Mouse (Mus musculus): ENCODE results near the gene Akap8l. TPM values are rescaled to one million over a fixed set of nuclear protein-coding genes. Genes with fewer than 3 reads are reported as not detected.
A peak's percentile ranks its signal among the peaks of the same experiment; 100 is the strongest.

Akap8l gene
- polyA plus RNA-seq, 1 experiment = 137 TPM

DNA sequence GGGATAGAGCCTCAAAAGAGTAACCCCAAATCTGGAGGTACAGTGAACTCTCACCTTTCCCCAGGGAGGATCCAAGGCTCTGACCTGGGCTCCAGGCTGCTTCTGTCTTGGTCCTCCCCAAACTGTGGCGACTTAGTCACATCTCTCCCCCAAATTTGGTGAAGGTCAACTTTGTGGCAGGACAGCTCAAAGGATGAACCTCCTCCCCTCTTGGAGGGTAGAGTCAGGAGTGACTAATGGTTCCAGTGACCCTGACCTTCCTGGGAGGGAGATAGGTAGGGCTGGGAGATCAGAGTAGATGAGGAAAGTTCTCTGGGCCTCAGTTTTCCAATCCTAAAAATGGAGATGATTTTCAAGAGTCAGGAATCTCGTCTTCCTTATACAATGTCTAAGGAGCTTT is 28.4 kb upstream of the Akap8l start:
- TF ChIP-seq POLR2A (IDR thresholded peaks at IDR 0.05; ENCODE audit: borderline replicate concordance, extremely low read depth, low read depth, low read length) = no peak
- WGBS = 71% methylated on average over 2 of the region's 2 CpGs
- Histone ChIP-seq H3K4me3 (replicated peaks; ENCODE audit: extremely low read depth, low read depth, low read length) (no peak overlapping the region), H3K4me1 (ENCODE audit: control insufficient read depth, insufficient read depth, low read length) (no peaks in the 10 kb centered on the region)
- no peak for DNase-seq

- no peak for DNase-seq
- TF ChIP-seq POLR2A (IDR thresholded peaks at IDR 0.05; ENCODE audit: borderline replicate concordance, extremely low read depth, low read depth, low read length) (no peak), CTCF (IDR thresholded peaks at IDR 0.05; ENCODE audit: insufficient read depth, low read length) (no peak)
- Histone ChIP-seq H3K4me1 (ENCODE audit: control insufficient read depth, insufficient read depth, low read length) (no peaks in the 10 kb centered on the region), H3K4me3 (replicated peaks; ENCODE audit: extremely low read depth, low read depth, low read length) (no peak overlapping the region)
- 66% methylated on average over 9 of the region's 9 CpGs for WGBS
These were observed 26.7 kb upstream of the Akap8l start for GRCm38 (mm10) chr17:32377137-32377536.

GRCm38 (mm10) chr17:32376475-32376874 is 26.1 kb upstream of the Akap8l start:
- no peaks in the 10 kb centered on the region for H3K4me1 ChIP-seq (ENCODE audit: control insufficient read depth, insufficient read depth, low read length)
- no peak for TF ChIP-seq CTCF (IDR thresholded peaks at IDR 0.05; ENCODE audit: insufficient read depth, low read length)
- no peak for TF ChIP-seq POLR2A (IDR thresholded peaks at IDR 0.05; ENCODE audit: borderline replicate concordance, extremely low read depth, low read depth, low read length)
- WGBS = 86% methylated on average over 15 of the region's 15 CpGs
- no peak overlapping the region for H3K4me3 ChIP-seq (replicated peaks; ENCODE audit: extremely low read depth, low read depth, low read length)
- no peak for DNase-seq

DNA sequence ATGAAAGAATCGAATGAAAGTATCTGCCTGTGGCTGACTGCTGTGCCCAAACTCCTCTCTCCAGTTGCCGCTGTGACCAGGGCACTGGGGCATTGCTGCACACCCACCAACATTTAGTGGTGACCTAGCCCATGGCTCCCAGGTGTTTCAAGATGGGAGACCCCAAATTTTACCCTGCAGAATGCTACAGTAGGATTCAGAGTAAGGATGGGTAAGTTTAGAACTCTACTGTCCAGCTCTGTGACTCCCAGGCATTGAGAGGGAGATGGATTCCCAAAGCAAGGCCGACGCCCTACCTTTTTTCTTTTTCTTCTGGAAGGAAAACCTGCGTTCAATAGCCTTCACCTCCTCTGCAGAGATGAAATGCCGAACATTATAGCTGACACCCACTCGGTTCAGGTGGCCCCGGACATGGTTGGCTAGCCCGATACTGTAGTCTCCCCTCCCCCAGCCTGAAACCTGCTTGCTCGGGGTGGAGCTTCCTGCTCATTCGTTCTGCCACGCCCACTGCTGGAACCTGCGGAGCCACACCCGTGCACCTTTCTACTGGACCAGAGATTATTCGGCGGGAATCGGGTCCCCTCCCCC is 18.7 kb upstream of the Akap8l start:
- 21% methylated on average over 13 of the region's 17 CpGs for WGBS
- no peak for DNase-seq
- no peak for TF ChIP-seq POLR2A (IDR thresholded peaks at IDR 0.05; ENCODE audit: borderline replicate concordance, extremely low read depth, low read depth, low read length)
- TF ChIP-seq CTCF (IDR thresholded peaks at IDR 0.05; ENCODE audit: insufficient read depth, low read length) = no peak
- no peaks in the 10 kb centered on the region for H3K4me1 ChIP-seq (ENCODE audit: control insufficient read depth, insufficient read depth, low read length)
- H3K4me3 ChIP-seq (replicated peaks; ENCODE audit: extremely low read depth, low read depth, low read length) = peak overlapping the region; percentile 27

- Histone ChIP-seq H3K4me1 (ENCODE audit: control insufficient read depth, insufficient read depth, low read length) (peaks cover 6% of the 10 kb centered on the region; the same call in 1 of the 2 replicates), H3K4me3 (replicated peaks; ENCODE audit: extremely low read depth, low read depth, low read length) (no peak overlapping the region)
- WGBS = 86% methylated on average over 11 of the region's 11 CpGs
- TF ChIP-seq POLR2A (IDR thresholded peaks at IDR 0.05; ENCODE audit: borderline replicate concordance, extremely low read depth, low read depth, low read length) (no peak), CTCF (IDR thresholded peaks at IDR 0.05; ENCODE audit: insufficient read depth, low read length) (no peak)
- no peak for DNase-seq
These were observed 17.3 kb upstream of the Akap8l start for GRCm38 (mm10) chr17:32367706-32368105.

DNA sequence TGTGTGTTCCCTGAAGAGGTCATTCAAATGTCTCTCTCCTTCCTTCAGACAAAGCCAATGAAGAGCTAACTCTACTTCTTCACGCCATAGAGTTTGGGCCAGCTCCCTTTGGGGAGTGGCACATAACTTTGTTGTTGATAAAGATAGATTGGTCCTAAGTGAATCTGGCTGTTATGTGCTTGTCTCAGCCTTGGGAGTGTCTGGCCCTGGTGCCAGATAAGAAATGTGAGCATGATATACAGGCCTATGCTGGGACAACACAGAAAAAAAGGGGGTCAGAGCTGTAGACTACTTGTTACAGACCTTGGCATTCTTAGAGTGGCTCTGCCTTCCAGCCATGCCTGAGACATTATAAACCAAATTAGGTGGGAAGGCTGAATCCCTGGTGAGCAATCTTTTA is 14.9 kb upstream of the Akap8l start:
- Histone ChIP-seq H3K4me3 (replicated peaks; ENCODE audit: extremely low read depth, low read depth, low read length) (no peak overlapping the region), H3K4me1 (ENCODE audit: control insufficient read depth, insufficient read depth, low read length) (peaks cover 7% of the 10 kb centered on the region; the same call in 1 of the 2 replicates)
- TF ChIP-seq POLR2A (IDR thresholded peaks at IDR 0.05; ENCODE audit: borderline replicate concordance, extremely low read depth, low read depth, low read length) = no peak
- TF ChIP-seq CTCF (IDR thresholded peaks at IDR 0.05; ENCODE audit: insufficient read depth, low read length) = no peak
- WGBS = 53% methylated on average over 1 of the region's 1 CpGs
- no peak for DNase-seq

DNA sequence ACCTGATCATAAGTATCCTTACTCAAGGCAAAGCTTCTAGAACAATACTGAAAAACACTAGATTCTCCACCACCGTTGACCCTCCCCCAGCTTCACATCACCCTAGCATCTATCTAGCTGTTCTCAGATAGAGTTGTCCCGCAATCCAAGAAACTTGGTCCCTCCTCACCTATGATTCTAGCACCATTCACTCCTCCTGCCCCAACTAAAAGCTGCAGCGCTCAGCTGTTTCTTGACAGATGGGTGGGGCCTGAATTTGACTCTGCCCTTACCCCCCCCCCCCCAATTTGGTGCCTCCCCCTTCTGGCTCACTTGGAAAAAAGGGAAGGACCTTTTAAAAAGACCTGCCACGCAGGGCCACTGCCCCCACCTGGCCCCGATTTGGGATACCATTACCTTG is 14.4 kb upstream of the Akap8l start:
- 46% methylated on average over 5 of the region's 5 CpGs for WGBS
- H3K4me1 ChIP-seq (ENCODE audit: control insufficient read depth, insufficient read depth, low read length) = peaks cover 7% of the 10 kb centered on the region; the same call in 1 of the 2 replicates
- no peak for TF ChIP-seq POLR2A (IDR thresholded peaks at IDR 0.05; ENCODE audit: borderline replicate concordance, extremely low read depth, low read depth, low read length)
- no peak for TF ChIP-seq CTCF (IDR thresholded peaks at IDR 0.05; ENCODE audit: insufficient read depth, low read length)
- H3K4me3 ChIP-seq (replicated peaks; ENCODE audit: extremely low read depth, low read depth, low read length) = no peak overlapping the region
- DNase-seq = no peak

GRCm38 (mm10) chr17:32364331-32364730 is 13.9 kb upstream of the Akap8l start:
- no peak for TF ChIP-seq CTCF (IDR thresholded peaks at IDR 0.05; ENCODE audit: insufficient read depth, low read length)
- TF ChIP-seq POLR2A (IDR thresholded peaks at IDR 0.05; ENCODE audit: borderline replicate concordance, extremely low read depth, low read depth, low read length) = no peak
- peaks cover 7% of the 10 kb centered on the region; the same call in 1 of the 2 replicates for H3K4me1 ChIP-seq (ENCODE audit: control insufficient read depth, insufficient read depth, low read length)
- peak; percentile 81 for DNase-seq
- WGBS = 1% methylated on average over 47 of the region's 47 CpGs
- peak overlapping the region; percentile 72 for H3K4me3 ChIP-seq (replicated peaks; ENCODE audit: extremely low read depth, low read depth, low read length)

DNA sequence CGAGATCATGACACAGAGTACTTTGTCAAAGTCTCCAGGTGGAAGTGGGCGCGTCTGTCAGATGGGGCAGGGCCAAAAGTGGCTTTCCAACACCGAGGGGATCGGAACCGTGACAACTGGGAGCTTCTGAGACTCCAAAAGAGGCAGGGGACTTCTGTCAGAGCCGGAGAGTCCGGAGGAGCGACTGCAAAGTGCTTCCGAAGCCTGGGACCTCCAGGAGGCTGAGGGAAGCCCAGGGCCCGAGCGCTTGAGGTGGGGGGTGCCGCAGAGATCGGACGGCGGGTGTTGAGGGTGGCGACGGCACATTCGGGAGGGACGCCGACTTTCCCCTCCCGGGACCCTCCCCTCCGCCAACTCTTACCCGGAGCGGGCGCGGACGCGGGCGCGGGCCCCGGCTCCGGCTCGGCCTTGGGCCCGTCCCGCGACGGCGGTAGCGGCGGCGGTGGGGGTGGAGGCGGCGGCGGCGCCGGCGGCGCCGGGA is 13.5 kb upstream of the Akap8l start:
- Histone ChIP-seq H3K4me1 (ENCODE audit: control insufficient read depth, insufficient read depth, low read length) (peaks cover 7% of the 10 kb centered on the region; the same call in 1 of the 2 replicates), H3K4me3 (replicated peaks; ENCODE audit: extremely low read depth, low read depth, low read length) (peak overlapping the region; percentile 72)
- DNase-seq = peak; percentile 33
- under 1% methylated on average over 41 of the region's 50 CpGs for WGBS
- TF ChIP-seq CTCF (IDR thresholded peaks at IDR 0.05; ENCODE audit: insufficient read depth, low read length) (no peak), POLR2A (IDR thresholded peaks at IDR 0.05; ENCODE audit: borderline replicate concordance, extremely low read depth, low read depth, low read length) (no peak)

DNA sequence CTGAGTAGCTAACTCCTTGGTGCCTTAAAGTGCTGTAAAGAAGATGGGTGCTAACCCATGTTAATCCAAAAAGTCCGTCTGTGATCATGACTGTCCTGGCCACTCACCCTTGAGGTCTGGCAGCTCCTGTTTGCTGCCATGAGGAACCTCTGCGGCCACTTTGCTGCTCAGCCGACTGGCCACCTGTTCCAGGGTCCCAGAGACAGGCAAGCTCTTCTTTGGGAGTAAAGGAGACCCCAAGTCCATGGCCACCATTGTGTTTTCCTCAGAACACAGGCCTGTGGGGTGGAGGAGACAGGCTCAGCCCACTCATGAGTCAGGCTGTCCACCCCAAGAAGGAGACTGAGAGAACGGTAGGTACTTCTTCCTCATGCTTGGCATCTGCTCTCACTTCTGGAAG is 12.3 kb upstream of the Akap8l start:
- H3K4me3 ChIP-seq (replicated peaks; ENCODE audit: extremely low read depth, low read depth, low read length) = no peak overlapping the region
- TF ChIP-seq CTCF (IDR thresholded peaks at IDR 0.05; ENCODE audit: insufficient read depth, low read length) = no peak
- TF ChIP-seq POLR2A (IDR thresholded peaks at IDR 0.05; ENCODE audit: borderline replicate concordance, extremely low read depth, low read depth, low read length) = no peak
- H3K4me1 ChIP-seq (ENCODE audit: control insufficient read depth, insufficient read depth, low read length) = peaks cover 7% of the 10 kb centered on the region; the same call in 1 of the 2 replicates
- 65% methylated on average over 4 of the region's 4 CpGs for WGBS
- no peak for DNase-seq
